ENCODE assay signal across 23 mouse cellular contexts in genomic region chr6:88715966-88716365, GRCm38 (mm10). TPM values are rescaled to one million over a fixed set of nuclear protein-coding genes. Genes with fewer than 3 reads are reported as not detected.
DNase-seq lines count a peak whose midpoint lies in the region; ATAC-seq and TF ChIP-seq lines count a peak whose summit lies in the region.
"Had no signal": no experiment of that assay in that cellular context is flagged by ENCODE, and none has a peak within 500 bp of the region (broad histone marks: within the 10 kb centered on the region; RNA-seq: fewer than 3 reads in every experiment).

No protein-coding gene starts in this region.

- H3K79me2 ChIP-seq in CH12.LX (replicated peaks; ENCODE audit: control insufficient read depth, extremely low read depth, insufficient read depth, poor library complexity, severe bottlenecking): no peaks in the 10 kb centered on the region

- no peak; the same call in 1 of the 2 replicates for TF ChIP-seq RAD21 in CH12.LX (IDR thresholded peaks at IDR 0.05; ENCODE audit: low read depth, low read length)

- DNase-seq in forebrain, embryonic 11.5 days (ENCODE audit: low spot score): peak; percentile 52
- no peak for DNase-seq in CH12.LX (ENCODE audit: extremely low read depth)
- peak; percentile 25 for DNase-seq in retina, embryonic 14.5 days (ENCODE audit: low spot score)
- no peak for DNase-seq in urinary bladder, postnatal 36 days (ENCODE audit: low spot score in 2 of 2)
- DNase-seq: adrenal gland, adult 2 months; cerebellum, adult 11-12 months; cerebellum, postnatal 10 days; gastrocnemius, postnatal 10 days; heart, adult 11 months; heart, postnatal 36 days; lung, embryonic 14.5 days; right cerebral cortex, postnatal 4 days; thymus, postnatal 25 days had no signal

- no peaks in the 10 kb centered on the region for H3K27me3 ChIP-seq in forebrain, embryonic 11.5 days (ENCODE audit: control insufficient read depth, insufficient read depth, low read length)
- H3K27me3 ChIP-seq in forebrain, embryonic 15.5 days: peaks cover 4% of the 10 kb centered on the region; the same call in 1 of the 2 replicates
- no peaks in the 10 kb centered on the region for H3K27me3 ChIP-seq in hindbrain, embryonic 12.5 days
- H3K27me3 ChIP-seq in hindbrain, embryonic 13.5 days: no peaks in the 10 kb centered on the region
- H3K27me3 ChIP-seq in CH12.LX (replicated peaks): no peaks in the 10 kb centered on the region
- H3K27me3 ChIP-seq: limb, embryonic 15.5 days; midbrain, embryonic 12.5 days; Patski had no signal

- TF ChIP-seq EP300 in CH12.LX (IDR thresholded peaks at IDR 0.05; ENCODE audit: low read length): no peak

- no peak overlapping the region for H3K4me3 ChIP-seq in forebrain, embryonic 11.5 days (ENCODE audit: low read depth, low read length)
- no peak overlapping the region for H3K4me3 ChIP-seq in forebrain, embryonic 15.5 days
- no peak overlapping the region for H3K4me3 ChIP-seq in hindbrain, embryonic 12.5 days
- H3K4me3 ChIP-seq in hindbrain, embryonic 13.5 days: no peak overlapping the region
- peak overlapping the region; percentile 53 to 62 (median 56) for H3K4me3 ChIP-seq in CH12.LX (replicated peaks in 1 of 3; ENCODE audit: low read depth in 2 of 3, low read length in 2 of 3, poor library complexity in 1 of 3)
- H3K4me3 ChIP-seq: embryonic facial prominence, embryonic 10.5 days; limb, embryonic 15.5 days; midbrain, embryonic 12.5 days had no signal

- no peak for ATAC-seq in forebrain, embryonic 11.5 days (replicated peaks; ENCODE audit: low FRiP score)
- ATAC-seq in forebrain, embryonic 15.5 days (replicated peaks): no peak
- no peak for ATAC-seq in hindbrain, embryonic 12.5 days (ENCODE audit: low FRiP score)
- ATAC-seq in hindbrain, embryonic 13.5 days (ENCODE audit: low FRiP score): no peak
- ATAC-seq: CD4-positive, CD25-positive, alpha-beta regulatory T cell, adult 4 months; intestine, postnatal 0 days had no signal

- H3K4me1 ChIP-seq in forebrain, embryonic 11.5 days (replicated peaks; ENCODE audit: control insufficient read depth, insufficient read depth, low read length): peaks cover 10% of the 10 kb centered on the region; the same call in 1 of the 2 replicates
- H3K4me1 ChIP-seq in forebrain, embryonic 15.5 days: peaks cover 8% of the 10 kb centered on the region; the same call in 1 of the 2 replicates
- H3K4me1 ChIP-seq in hindbrain, embryonic 12.5 days: peaks cover 7% of the 10 kb centered on the region; the same call in 1 of the 2 replicates
- H3K4me1 ChIP-seq in hindbrain, embryonic 13.5 days (replicated peaks): 0 out of 2 replicates have a peak, but pooled peaks cover 4% of the 10 kb centered on the region
- H3K4me1 ChIP-seq in CH12.LX (ENCODE audit: control insufficient read depth in 1 of 2, insufficient read depth in 2 of 2): peaks cover 35 to 79% of the 10 kb centered on the region in 2 experiments
- H3K4me1 ChIP-seq: limb, embryonic 15.5 days had no signal

- in situ Hi-C loops in CH12.LX (cut with MboI; ENCODE audit: low pct_ligation_motif_present, low pct_unique_long_range_greater_than_20kb, low sequenced_read_pairs): loop anchor here (10.0 kb wide), 1 partner anchor 121 kb away; no protein-coding TSS in a partner anchor

- H3K4me2 ChIP-seq in forebrain, embryonic 11.5 days (ENCODE audit: low read depth, low read length, severe bottlenecking): no peak overlapping the region
- no peak overlapping the region for H3K4me2 ChIP-seq in forebrain, embryonic 15.5 days (replicated peaks)
- H3K4me2 ChIP-seq in hindbrain, embryonic 12.5 days (replicated peaks): no peak overlapping the region
- H3K4me2 ChIP-seq in hindbrain, embryonic 13.5 days: no peak overlapping the region
- peak overlapping the region; percentile 80 for H3K4me2 ChIP-seq in CH12.LX (ENCODE audit: insufficient read depth, low read depth, poor library complexity, severe bottlenecking)
- H3K4me2 ChIP-seq: limb, embryonic 15.5 days; lung, embryonic 14.5 days; midbrain, embryonic 12.5 days had no signal

- no peak for TF ChIP-seq CTCF in CH12.LX (conservative IDR thresholded peaks at IDR 0.05 in 1 of 2, IDR thresholded peaks at IDR 0.05 in 1 of 2; ENCODE audit: low read depth in 2 of 2, low read length in 2 of 2)

- H3K36me3 ChIP-seq in forebrain, embryonic 11.5 days (ENCODE audit: control insufficient read depth, insufficient read depth, low read length): no peaks in the 10 kb centered on the region
- H3K36me3 ChIP-seq in forebrain, embryonic 15.5 days: no peaks in the 10 kb centered on the region
- no peaks in the 10 kb centered on the region for H3K36me3 ChIP-seq in hindbrain, embryonic 12.5 days
- H3K36me3 ChIP-seq in hindbrain, embryonic 13.5 days: no peaks in the 10 kb centered on the region
- H3K36me3 ChIP-seq in CH12.LX (replicated peaks in 1 of 2; ENCODE audit: control insufficient read depth in 1 of 2, insufficient read depth in 1 of 2, low read length in 1 of 2): peaks cover 0 to 9% of the 10 kb centered on the region in 2 experiments
- H3K36me3 ChIP-seq: embryonic facial prominence, embryonic 10.5 days; limb, embryonic 15.5 days; midbrain, embryonic 12.5 days had no signal

- dilution Hi-C loops in CH12.LX (cut with MboI; ENCODE audit: extremely low pct_ligation_motif_present, extremely low pct_unique_long_range_greater_than_20kb, low sequenced_read_pairs): no loop called here

- no peaks in the 10 kb centered on the region for H3K9me3 ChIP-seq in forebrain, embryonic 11.5 days (ENCODE audit: control insufficient read depth, low read length)
- no peaks in the 10 kb centered on the region for H3K9me3 ChIP-seq in forebrain, embryonic 15.5 days
- H3K9me3 ChIP-seq in hindbrain, embryonic 12.5 days (replicated peaks): no peaks in the 10 kb centered on the region
- H3K9me3 ChIP-seq in hindbrain, embryonic 13.5 days: no peaks in the 10 kb centered on the region
- H3K9me3 ChIP-seq in CH12.LX (replicated peaks; ENCODE audit: low read length): no peaks in the 10 kb centered on the region
- H3K9me3 ChIP-seq: embryonic facial prominence, embryonic 10.5 days; limb, embryonic 15.5 days; midbrain, embryonic 12.5 days had no signal

- no peak overlapping the region for H3K9ac ChIP-seq in forebrain, embryonic 11.5 days (ENCODE audit: low read length)
- H3K9ac ChIP-seq in forebrain, embryonic 15.5 days (replicated peaks): no peak overlapping the region
- H3K9ac ChIP-seq in hindbrain, embryonic 12.5 days: no peak overlapping the region
- H3K9ac ChIP-seq in hindbrain, embryonic 13.5 days: no peak overlapping the region
- H3K9ac ChIP-seq in CH12.LX (ENCODE audit: insufficient read depth, low read depth): peak overlapping the region; percentile 60
- H3K9ac ChIP-seq: limb, embryonic 15.5 days; liver, embryonic 14.5 days; lung, embryonic 14.5 days; midbrain, embryonic 12.5 days had no signal

- 44% methylated on average over 5 of the region's 5 CpGs for WGBS in forebrain, embryonic 11.5 days
- WGBS in forebrain, embryonic 15.5 days: 29% methylated on average over 5 of the region's 5 CpGs
- 65% methylated on average over 5 of the region's 5 CpGs for WGBS in hindbrain, embryonic 12.5 days
- WGBS in hindbrain, embryonic 13.5 days: 58% methylated on average over 5 of the region's 5 CpGs

- no peak; the same call in none of the 2 replicates for TF ChIP-seq POLR2A in CH12.LX (IDR thresholded peaks at IDR 0.05; ENCODE audit: low read depth, low read length)

- H3K27ac ChIP-seq in forebrain, embryonic 11.5 days (ENCODE audit: low read depth, low read length): 0 out of 2 replicates have a peak overlapping the region, but pooled peaks have one; percentile 5
- no peak overlapping the region for H3K27ac ChIP-seq in forebrain, embryonic 15.5 days (replicated peaks)
- H3K27ac ChIP-seq in hindbrain, embryonic 12.5 days: 0 out of 2 replicates have a peak overlapping the region, but pooled peaks have one; percentile 12
- no peak overlapping the region for H3K27ac ChIP-seq in hindbrain, embryonic 13.5 days
- peak overlapping the region; percentile 100 for H3K27ac ChIP-seq in CH12.LX (ENCODE audit: insufficient read depth, low read depth)
- H3K27ac ChIP-seq: embryonic facial prominence, embryonic 10.5 days; limb, embryonic 15.5 days; liver, embryonic 14.5 days; midbrain, embryonic 12.5 days had no signal

TF ChIP-seq in CH12.LX, 34 proteins besides CTCF, POLR2A, EP300 and RAD21:
- TF ChIP-seq MAX (IDR thresholded peaks at IDR 0.05; ENCODE audit: low read length): 0 out of 2 replicates have a peak, but pooled peaks have one; percentile 35
- TF ChIP-seq SMC3 (IDR thresholded peaks at IDR 0.05; ENCODE audit: low read depth, low read length): peak; percentile 13
- peak; percentile 80; the same call in 1 of the 2 replicates for TF ChIP-seq CHD1 (IDR thresholded peaks at IDR 0.05; ENCODE audit: low read depth, low read length)
- TF ChIP-seq IRF4 (IDR thresholded peaks at IDR 0.05; ENCODE audit: low read depth, low read length): no peak
- TF ChIP-seq KAT2A (IDR thresholded peaks at IDR 0.05; ENCODE audit: insufficient replicate concordance, low read length): no peak
- peak; percentile 49; the same call in 1 of the 2 replicates for TF ChIP-seq SIN3A (IDR thresholded peaks at IDR 0.05; ENCODE audit: low read length)
- TF ChIP-seq NELFE (IDR thresholded peaks at IDR 0.05; ENCODE audit: low read depth, low read length): 0 out of 2 replicates have a peak, but pooled peaks have one; percentile 15
- peak; percentile 66; the same call in 1 of the 2 replicates for TF ChIP-seq MXI1 (IDR thresholded peaks at IDR 0.05; ENCODE audit: low read depth, low read length)

RNA-seq across cellular contexts. Expression of gene Mgll, which starts 8.2 kb away (rescaled TPM):
- 4.1 and 4.4 TPM in 2 replicates for polyA plus RNA-seq in forebrain, embryonic 11.5 days (2014; fragmentation: Nextera tagmentation; extraction: Ambion mirVana)
- polyA plus RNA-seq in forebrain, embryonic 15.5 days (2015; fragmentation: Nextera tagmentation; extraction: Ambion mirVana): 24.9 and 25.0 TPM in 2 replicates
- 6.5 and 9.7 TPM in 2 replicates for polyA plus RNA-seq in hindbrain, embryonic 12.5 days (2016; fragmentation: Nextera tagmentation; extraction: Ambion mirVana)
- 19.7 and 21.3 TPM in 2 replicates for polyA plus RNA-seq in hindbrain, embryonic 13.5 days (2015; fragmentation: Nextera tagmentation; extraction: Ambion mirVana)
- total RNA-seq in CH12.LX (2012; rRNA removed): 81.1 and 95.6 TPM in 2 replicates
- 57.7 and 60.8 TPM in 2 replicates for total RNA-seq in CH12.LX (2014; rRNA removed)
- polyA plus RNA-seq in CH12.LX (2012; ENCODE audit: insufficient read length, low read depth): 66.6 and 76.5 TPM in 2 replicates

Comparison
In these comparisons a context has a peak if more than half of its experiments do, and no peak if none do; other contexts are left out.
1. H3K27ac ChIP-seq: peak in forebrain, embryonic 11.5 days (single experiment), hindbrain, embryonic 12.5 days (single experiment) and CH12.LX (single experiment); none in forebrain, embryonic 15.5 days (single experiment) and hindbrain, embryonic 13.5 days (single experiment).
2. DNase-seq: peak in forebrain, embryonic 11.5 days (single experiment) and retina, embryonic 14.5 days (single experiment); none in CH12.LX (single experiment) and urinary bladder, postnatal 36 days (0 of 2).
3. H3K4me3 ChIP-seq: peak in CH12.LX (3 of 3); none in forebrain, embryonic 11.5 days (single experiment), forebrain, embryonic 15.5 days (single experiment), hindbrain, embryonic 12.5 days (single experiment) and hindbrain, embryonic 13.5 days (single experiment).